Mouse (Mus musculus): ENCODE measurements around the gene Fam240a. TPM values are rescaled to one million over a fixed set of nuclear protein-coding genes. Genes with fewer than 3 reads are reported as not detected.

The Fam240a gene
- total and polyA plus RNA-seq, 3 experiments: not detected

- Histone ChIP-seq H3K4me3 (ENCODE audit: control insufficient read depth in 1 of 2, insufficient read depth in 1 of 2, low read depth in 2 of 2, low read length in 2 of 2) (no peak overlapping the region), H3K9me3 (replicated peaks; ENCODE audit: insufficient read depth, low read length) (no peaks in the 10 kb centered on the region), H3K36me3 (ENCODE audit: control insufficient read depth in 1 of 2, insufficient read depth in 2 of 2, low read length in 2 of 2) (no peaks in the 10 kb centered on the region), H3K79me2 (ENCODE audit: control insufficient read depth, insufficient read depth, low read length, poor library complexity) (no peaks in the 10 kb centered on the region), H3K9ac (ENCODE audit: control insufficient read depth, low read depth, low read length, poor library complexity, severe bottlenecking) (no peak overlapping the region), H3K27me3 (ENCODE audit: control insufficient read depth in 1 of 2, insufficient read depth in 2 of 2, low read length in 2 of 2) (no peaks in the 10 kb centered on the region), H3K4me1 (ENCODE audit: control insufficient read depth in 1 of 2, insufficient read depth in 2 of 2, low read length in 2 of 2) (no peaks in the 10 kb centered on the region), H3K27ac (ENCODE audit: control insufficient read depth, low read depth, low read length) (no peak overlapping the region)
- DNase-seq (ENCODE audit: low read depth, low spot score): no peak
- TF ChIP-seq USF2 (IDR thresholded peaks at IDR 0.05; ENCODE audit: borderline replicate concordance in 1 of 2, insufficient read depth in 1 of 2, low read depth in 1 of 2, low read length in 2 of 2) (no peak), POLR2AphosphoS2 (IDR thresholded peaks at IDR 0.05; ENCODE audit: low read length) (no peak), MYC (IDR thresholded peaks at IDR 0.05; ENCODE audit: low read depth, low read length) (no peak), EP300 (IDR thresholded peaks at IDR 0.05; ENCODE audit: low read depth in 1 of 2, low read length in 2 of 2) (no peak), ETS1 (IDR thresholded peaks at IDR 0.05; ENCODE audit: low read depth, low read length) (no peak), HCFC1 (IDR thresholded peaks at IDR 0.05; ENCODE audit: low read depth, low read length) (no peak), KAT2A (conservative IDR thresholded peaks at IDR 0.05; ENCODE audit: low read depth, low read length) (no peak), RAD21 (IDR thresholded peaks at IDR 0.05; ENCODE audit: low read depth, low read length) (no peak)
Measured at GRCm38 (mm10) chr9:110937506-110938490, 21.1 kb upstream of the Fam240a start.

DNA sequence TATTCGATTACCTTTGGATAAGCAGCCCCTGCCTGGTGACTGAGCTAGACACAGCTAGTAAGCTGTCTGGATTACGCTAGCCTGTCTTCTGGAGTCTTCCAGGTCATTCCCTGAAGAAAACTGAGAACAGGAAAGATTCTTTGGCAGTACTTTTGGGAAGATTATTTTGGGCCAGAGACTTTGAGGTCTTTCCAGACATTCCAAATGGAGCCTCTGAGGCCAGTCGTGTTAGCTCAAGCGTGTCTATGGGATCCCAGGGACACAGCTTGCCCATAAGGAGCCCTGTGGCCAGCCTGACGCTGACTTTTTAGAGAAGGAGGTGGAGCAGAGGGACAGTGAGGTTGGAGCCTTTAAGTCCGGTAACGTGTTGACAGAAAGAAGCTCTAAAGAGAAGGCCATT lies 19.3 kb upstream of the Fam240a start:
- no peak for DNase-seq (ENCODE audit: low read depth, low spot score)

More for the DNA sequence above, 19.3 kb upstream of the Fam240a start:
- Histone ChIP-seq H3K4me3 (ENCODE audit: control insufficient read depth in 1 of 2, insufficient read depth in 1 of 2, low read depth in 2 of 2, low read length in 2 of 2) (no peak overlapping the region), H3K27me3 (ENCODE audit: control insufficient read depth in 1 of 2, insufficient read depth in 2 of 2, low read length in 2 of 2) (no peaks in the 10 kb centered on the region), H3K36me3 (ENCODE audit: control insufficient read depth in 1 of 2, insufficient read depth in 2 of 2, low read length in 2 of 2) (no peaks in the 10 kb centered on the region), H3K27ac (ENCODE audit: control insufficient read depth, low read depth, low read length) (no peak overlapping the region), H3K79me2 (ENCODE audit: control insufficient read depth, insufficient read depth, low read length, poor library complexity) (no peaks in the 10 kb centered on the region), H3K9me3 (replicated peaks; ENCODE audit: insufficient read depth, low read length) (no peaks in the 10 kb centered on the region), H3K4me1 (ENCODE audit: control insufficient read depth in 1 of 2, insufficient read depth in 2 of 2, low read length in 2 of 2) (no peaks in the 10 kb centered on the region), H3K9ac (ENCODE audit: control insufficient read depth, low read depth, low read length, poor library complexity, severe bottlenecking) (no peak overlapping the region)
- no peak for TF ChIP-seq MAX (IDR thresholded peaks at IDR 0.05; ENCODE audit: low read length)
- no peak for TF ChIP-seq ELF1 (IDR thresholded peaks at IDR 0.05; ENCODE audit: low read depth, low read length)
- TF ChIP-seq RCOR1 (IDR thresholded peaks at IDR 0.05; ENCODE audit: low read depth, low read length): no peak
- TF ChIP-seq USF1 (IDR thresholded peaks at IDR 0.05; ENCODE audit: low read depth, low read length): no peak
- no peak for TF ChIP-seq TAL1 (IDR thresholded peaks at IDR 0.05; ENCODE audit: low read length)
- TF ChIP-seq ZMIZ1 (IDR thresholded peaks at IDR 0.05; ENCODE audit: low read depth, low read length): no peak
- TF ChIP-seq CHD2 (IDR thresholded peaks at IDR 0.05; ENCODE audit: low read length): no peak
- no peak for TF ChIP-seq GABPA (IDR thresholded peaks at IDR 0.05; ENCODE audit: low read depth, low read length)
- no peak for TF ChIP-seq RAD21 (IDR thresholded peaks at IDR 0.05; ENCODE audit: low read depth, low read length)
- TF ChIP-seq SMC3 (IDR thresholded peaks at IDR 0.05; ENCODE audit: low read depth, low read length): no peak
- TF ChIP-seq MEF2A (IDR thresholded peaks at IDR 0.05; ENCODE audit: extremely low read depth, insufficient replicate concordance, low read depth, low read length, poor library complexity, severe bottlenecking): no peak
- TF ChIP-seq MXI1 (IDR thresholded peaks at IDR 0.05; ENCODE audit: low read depth, low read length): no peak
- no peak for TF ChIP-seq POLR2AphosphoS5 (IDR thresholded peaks at IDR 0.05; ENCODE audit: borderline replicate concordance, low read depth, low read length)
- no peak for TF ChIP-seq CTCF (IDR thresholded peaks at IDR 0.05 in 2 of 3, conservative IDR thresholded peaks at IDR 0.05 in 1 of 3; ENCODE audit: control insufficient read depth in 1 of 3, insufficient read depth in 1 of 3, low read depth in 2 of 3, low read length in 3 of 3, poor library complexity in 1 of 3, severe bottlenecking in 1 of 3)
- TF ChIP-seq HCFC1 (IDR thresholded peaks at IDR 0.05; ENCODE audit: low read depth, low read length): no peak
- no peak for TF ChIP-seq USF2 (IDR thresholded peaks at IDR 0.05; ENCODE audit: borderline replicate concordance in 1 of 2, insufficient read depth in 1 of 2, low read depth in 1 of 2, low read length in 2 of 2)
- no peak for TF ChIP-seq ETS1 (IDR thresholded peaks at IDR 0.05; ENCODE audit: low read depth, low read length)
- no peak for TF ChIP-seq TCF12 (IDR thresholded peaks at IDR 0.05; ENCODE audit: low read depth, low read length)

All from MEL (cell line).